Mouse (Mus musculus): Measurements from ENCODE around the gene Taar7b. TPM values are rescaled to one million over a fixed set of nuclear protein-coding genes. Genes with fewer than 3 reads are reported as not detected.

Gene Taar7b
- polyA plus RNA-seq, 1 experiment: not detected

- Histone ChIP-seq H3K36me3 (ENCODE audit: control insufficient read depth, insufficient read depth) (no peaks in the 10 kb centered on the region), H3K79me2 (ENCODE audit: control insufficient read depth, insufficient read depth) (no peaks in the 10 kb centered on the region), H3K4me3 (no peak overlapping the region), H3K27me3 (ENCODE audit: control insufficient read depth, insufficient read depth, insufficient read length) (no peaks in the 10 kb centered on the region), H3K4me2 (ENCODE audit: low read depth) (no peak overlapping the region), H3ac (ENCODE audit: control insufficient read depth, insufficient read length) (no peak overlapping the region)
- no peak for TF ChIP-seq MYOD1 (IDR thresholded peaks at IDR 0.05; ENCODE audit: control insufficient read depth in 1 of 3, insufficient read length in 2 of 3, low read depth in 2 of 3)
- TF ChIP-seq SRF (IDR thresholded peaks at IDR 0.05; ENCODE audit: control insufficient read depth, insufficient read length, low read depth): no peak
- TF ChIP-seq TCF12 (IDR thresholded peaks at IDR 0.05; ENCODE audit: insufficient read depth, poor library complexity, severe bottlenecking): no peak
- TF ChIP-seq E2F4 (IDR thresholded peaks at IDR 0.05; ENCODE audit: insufficient read depth): no peak
- TF ChIP-seq REST (IDR thresholded peaks at IDR 0.05; ENCODE audit: insufficient read depth, insufficient read length): no peak
- no peak for TF ChIP-seq POLR2A (IDR thresholded peaks at IDR 0.05; ENCODE audit: insufficient read length, low read depth)
These were observed 20.6 kb upstream of the Taar7b start for GRCm38 (mm10) chr10:23978901-23979705.

GRCm38 (mm10) chr10:23985546-23985945 lies 14.2 kb upstream of the Taar7b start, which contains the start of gene Taar6:
TSS of gene Taar6 (minus strand) at chr10:23985646.
- no peak within 1 kb of the TSS for H3K4me3 ChIP-seq
- peaks cover 5% of the 10 kb centered on the region for H3K27me3 ChIP-seq (ENCODE audit: control insufficient read depth, insufficient read depth, insufficient read length)
- TF ChIP-seq SRF (IDR thresholded peaks at IDR 0.05; ENCODE audit: control insufficient read depth, insufficient read length, low read depth) (no peak), USF1 (IDR thresholded peaks at IDR 0.05; ENCODE audit: low read depth) (no peak)
- H3K4me2 ChIP-seq (ENCODE audit: low read depth): no peak within 1 kb of the TSS
- H3K36me3 ChIP-seq (ENCODE audit: control insufficient read depth, insufficient read depth): no peaks in the 10 kb centered on the region
- H3K79me2 ChIP-seq (ENCODE audit: control insufficient read depth, insufficient read depth): no peaks in the 10 kb centered on the region
- H3ac ChIP-seq (ENCODE audit: control insufficient read depth, insufficient read length): no peak within 1 kb of the TSS

- no peak overlapping the region for H3ac ChIP-seq (ENCODE audit: control insufficient read depth, insufficient read length)
- H3K4me3 ChIP-seq: no peak overlapping the region
- H3K36me3 ChIP-seq (ENCODE audit: control insufficient read depth, insufficient read depth): no peaks in the 10 kb centered on the region
- no peaks in the 10 kb centered on the region for H3K79me2 ChIP-seq (ENCODE audit: control insufficient read depth, insufficient read depth)
- TF ChIP-seq MYOD1 (IDR thresholded peaks at IDR 0.05; ENCODE audit: control insufficient read depth in 1 of 3, insufficient read length in 2 of 3, low read depth in 2 of 3) (no peak), POLR2A (IDR thresholded peaks at IDR 0.05; ENCODE audit: insufficient read length, low read depth) (no peak), TCF3 (IDR thresholded peaks at IDR 0.05; ENCODE audit: insufficient read length, low read depth) (no peak), CEBPB (IDR thresholded peaks at IDR 0.05; ENCODE audit: insufficient read depth, poor library complexity, severe bottlenecking) (no peak)
- no peak overlapping the region for H3K4me2 ChIP-seq (ENCODE audit: low read depth)
- peaks cover 5% of the 10 kb centered on the region for H3K27me3 ChIP-seq (ENCODE audit: control insufficient read depth, insufficient read depth, insufficient read length)
These were observed 13.3 kb upstream of the Taar7b start for GRCm38 (mm10) chr10:23986419-23986818.

- TF ChIP-seq POLR2A (IDR thresholded peaks at IDR 0.05; ENCODE audit: insufficient read length, low read depth): no peak
- TF ChIP-seq REST (IDR thresholded peaks at IDR 0.05; ENCODE audit: insufficient read depth, insufficient read length): no peak
- H3K4me3 ChIP-seq: no peak within 1 kb of the TSS
- H3ac ChIP-seq (ENCODE audit: control insufficient read depth, insufficient read length): no peak within 1 kb of the TSS
- peaks cover 5% of the 10 kb centered on the region for H3K27me3 ChIP-seq (ENCODE audit: control insufficient read depth, insufficient read depth, insufficient read length)
- no peaks in the 10 kb centered on the region for H3K36me3 ChIP-seq (ENCODE audit: control insufficient read depth, insufficient read depth)
- no peaks in the 10 kb centered on the region for H3K79me2 ChIP-seq (ENCODE audit: control insufficient read depth, insufficient read depth)
- H3K4me2 ChIP-seq (ENCODE audit: low read depth): no peak within 1 kb of the TSS
These were observed 6.4 kb upstream of the Taar7b start, which contains the start of gene Taar7a for GRCm38 (mm10) chr10:23993381-23993780. TSS of gene Taar7a (minus strand) at chr10:23993481.

GRCm38 (mm10) chr10:24006442-24006841 lies 6.7 kb downstream of the Taar7b start:
- no peaks in the 10 kb centered on the region for H3K27me3 ChIP-seq (ENCODE audit: control insufficient read depth, insufficient read depth, insufficient read length)

GRCm38 (mm10) chr10:24007034-24007433 lies 7.3 kb downstream of the Taar7b start:
- Histone ChIP-seq H3K4me2 (ENCODE audit: low read depth) (no peak overlapping the region), H3K36me3 (ENCODE audit: control insufficient read depth, insufficient read depth) (no peaks in the 10 kb centered on the region), H3ac (ENCODE audit: control insufficient read depth, insufficient read length) (no peak overlapping the region), H3K27me3 (ENCODE audit: control insufficient read depth, insufficient read depth, insufficient read length) (no peaks in the 10 kb centered on the region), H3K4me3 (no peak overlapping the region), H3K79me2 (ENCODE audit: control insufficient read depth, insufficient read depth) (no peaks in the 10 kb centered on the region)
- TF ChIP-seq CEBPB (IDR thresholded peaks at IDR 0.05; ENCODE audit: insufficient read depth, poor library complexity, severe bottlenecking) (no peak), E2F4 (IDR thresholded peaks at IDR 0.05; ENCODE audit: insufficient read depth) (no peak), REST (IDR thresholded peaks at IDR 0.05; ENCODE audit: insufficient read depth, insufficient read length) (no peak), USF1 (IDR thresholded peaks at IDR 0.05; ENCODE audit: low read depth) (no peak), POLR2A (IDR thresholded peaks at IDR 0.05; ENCODE audit: insufficient read length, low read depth) (no peak), MYOG (IDR thresholded peaks at IDR 0.05; ENCODE audit: control insufficient read depth in 1 of 3, insufficient read depth in 1 of 3, insufficient read length in 2 of 3, low read depth in 2 of 3) (no peak), MYOD1 (IDR thresholded peaks at IDR 0.05; ENCODE audit: control insufficient read depth in 1 of 3, insufficient read length in 2 of 3, low read depth in 2 of 3) (no peak), SRF (IDR thresholded peaks at IDR 0.05; ENCODE audit: control insufficient read depth, insufficient read length, low read depth) (no peak), TCF3 (IDR thresholded peaks at IDR 0.05; ENCODE audit: insufficient read length, low read depth) (no peak), MAX (IDR thresholded peaks at IDR 0.05; ENCODE audit: low read depth) (no peak), TCF12 (IDR thresholded peaks at IDR 0.05; ENCODE audit: insufficient read depth, poor library complexity, severe bottlenecking) (no peak)

More at GRCm38 (mm10) chr10:24006442-24006841, 6.7 kb downstream of the Taar7b start:
- H3K4me3 ChIP-seq: no peak overlapping the region
- H3ac ChIP-seq (ENCODE audit: control insufficient read depth, insufficient read length): no peak overlapping the region
- TF ChIP-seq TCF12 (IDR thresholded peaks at IDR 0.05; ENCODE audit: insufficient read depth, poor library complexity, severe bottlenecking) (no peak), MYOG (IDR thresholded peaks at IDR 0.05; ENCODE audit: control insufficient read depth in 1 of 3, insufficient read depth in 1 of 3, insufficient read length in 2 of 3, low read depth in 2 of 3) (no peak), MYOD1 (IDR thresholded peaks at IDR 0.05; ENCODE audit: control insufficient read depth in 1 of 3, insufficient read length in 2 of 3, low read depth in 2 of 3) (no peak), USF1 (IDR thresholded peaks at IDR 0.05; ENCODE audit: low read depth) (no peak), POLR2AphosphoS2 (IDR thresholded peaks at IDR 0.05; ENCODE audit: insufficient read length, low read depth) (no peak), E2F4 (IDR thresholded peaks at IDR 0.05; ENCODE audit: insufficient read depth) (no peak), CEBPB (IDR thresholded peaks at IDR 0.05; ENCODE audit: insufficient read depth, poor library complexity, severe bottlenecking) (no peak), SRF (IDR thresholded peaks at IDR 0.05; ENCODE audit: control insufficient read depth, insufficient read length, low read depth) (no peak), TCF3 (IDR thresholded peaks at IDR 0.05; ENCODE audit: insufficient read length, low read depth) (no peak), MAX (IDR thresholded peaks at IDR 0.05; ENCODE audit: low read depth) (no peak), POLR2A (IDR thresholded peaks at IDR 0.05; ENCODE audit: insufficient read length, low read depth) (no peak), REST (IDR thresholded peaks at IDR 0.05; ENCODE audit: insufficient read depth, insufficient read length) (no peak)
- no peaks in the 10 kb centered on the region for H3K79me2 ChIP-seq (ENCODE audit: control insufficient read depth, insufficient read depth)
- no peak overlapping the region for H3K4me2 ChIP-seq (ENCODE audit: low read depth)
- no peaks in the 10 kb centered on the region for H3K36me3 ChIP-seq (ENCODE audit: control insufficient read depth, insufficient read depth)

Data from myocyte (in vitro differentiated cells).